In the genomic region with DNA sequence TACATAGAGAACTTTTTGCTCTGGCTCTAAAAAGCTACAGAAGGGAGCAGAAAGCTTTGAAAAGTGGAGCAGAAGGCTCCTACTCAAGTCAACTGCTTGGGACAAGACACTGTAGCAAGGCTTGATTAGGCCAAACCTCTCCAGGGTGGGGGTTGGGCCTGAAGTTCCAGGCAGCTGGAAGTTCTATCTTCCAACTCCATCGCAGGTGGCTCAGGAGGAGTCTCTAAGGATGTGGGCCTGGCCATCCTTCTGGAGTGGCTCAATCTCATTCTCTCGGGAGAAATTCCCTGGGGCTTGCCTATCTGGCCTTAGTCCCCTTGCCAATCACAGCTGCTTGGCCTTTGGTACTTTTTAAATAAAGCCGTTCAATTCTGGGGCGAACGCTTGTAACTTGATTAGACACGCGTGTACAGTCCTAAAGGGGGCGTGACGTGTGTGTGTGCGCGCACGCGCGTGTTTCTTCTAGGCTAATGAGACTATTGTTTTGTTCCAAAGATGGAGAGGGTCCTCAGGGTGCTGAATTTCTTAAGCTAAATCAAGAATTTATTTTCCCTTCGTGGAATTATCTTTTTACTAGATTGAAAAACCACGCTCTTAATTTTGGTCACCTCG, we compare ENCODE assay signal across 22 mouse cellular contexts. TPM values are rescaled to one million over a fixed set of nuclear protein-coding genes. Genes with fewer than 3 reads are reported as not detected.
DNase-seq lines count a peak whose midpoint lies in the region; ATAC-seq lines count a peak whose summit lies in the region.
"Had no signal": no experiment of that assay in that cellular context is flagged by ENCODE, and none has a peak within 500 bp of the region (broad histone marks: within the 10 kb centered on the region; RNA-seq: fewer than 3 reads in every experiment).

No protein-coding gene starts in this region.

- H3K4me1 ChIP-seq in hindbrain, embryonic 11.5 days (replicated peaks; ENCODE audit: control insufficient read depth, insufficient read depth, low read length) = no peaks in the 10 kb centered on the region; the same call in 1 of the 2 replicates
- H3K4me1 ChIP-seq in hindbrain, embryonic 10.5 days (replicated peaks) = peaks cover 13% of the 10 kb centered on the region
- H3K4me1 ChIP-seq in embryonic facial prominence, embryonic 13.5 days = peaks cover 30% of the 10 kb centered on the region
- H3K4me1 ChIP-seq in hindbrain, embryonic 14.5 days (replicated peaks; ENCODE audit: control insufficient read depth, insufficient read depth, low read length) = 0 out of 2 replicates have a peak, but pooled peaks cover 4% of the 10 kb centered on the region
- peaks cover 9% of the 10 kb centered on the region; the same call in 1 of the 2 replicates for H3K4me1 ChIP-seq in neural tube, embryonic 12.5 days
- H3K4me1 ChIP-seq: heart, embryonic 15.5 days; megakaryocyte, embryonic 14.5 days had no signal

- H3K27ac ChIP-seq in hindbrain, embryonic 11.5 days (ENCODE audit: low read depth, low read length) = no peak overlapping the region
- H3K27ac ChIP-seq in hindbrain, embryonic 10.5 days = no peak overlapping the region
- H3K27ac ChIP-seq in embryonic facial prominence, embryonic 13.5 days = peak overlapping the region; percentile 5
- no peak overlapping the region for H3K27ac ChIP-seq in hindbrain, embryonic 14.5 days
- no peak overlapping the region for H3K27ac ChIP-seq in neural tube, embryonic 12.5 days
- H3K27ac ChIP-seq: forebrain, embryonic 15.5 days; heart, embryonic 15.5 days had no signal

- H3K27me3 ChIP-seq in hindbrain, embryonic 11.5 days (ENCODE audit: control insufficient read depth, insufficient read depth, low read length) = peaks cover 23% of the 10 kb centered on the region
- peaks cover 46% of the 10 kb centered on the region for H3K27me3 ChIP-seq in hindbrain, embryonic 10.5 days (ENCODE audit: insufficient read depth, poor library complexity, severe bottlenecking)
- H3K27me3 ChIP-seq in embryonic facial prominence, embryonic 13.5 days = peaks cover 38% of the 10 kb centered on the region
- H3K27me3 ChIP-seq in hindbrain, embryonic 14.5 days (ENCODE audit: control insufficient read depth, insufficient read depth, low read length) = peaks cover 30% of the 10 kb centered on the region
- H3K27me3 ChIP-seq in neural tube, embryonic 12.5 days (replicated peaks) = peaks cover 37% of the 10 kb centered on the region

- no peak overlapping the region for H3K9ac ChIP-seq in hindbrain, embryonic 11.5 days (ENCODE audit: low read depth, low read length)
- H3K9ac ChIP-seq in embryonic facial prominence, embryonic 13.5 days = no peak overlapping the region
- no peak overlapping the region for H3K9ac ChIP-seq in hindbrain, embryonic 14.5 days
- H3K9ac ChIP-seq in neural tube, embryonic 12.5 days = no peak overlapping the region
- H3K9ac ChIP-seq: forebrain, embryonic 15.5 days; heart, embryonic 15.5 days; liver, postnatal 0 days had no signal

- no peaks in the 10 kb centered on the region for H3K9me3 ChIP-seq in hindbrain, embryonic 11.5 days (ENCODE audit: control insufficient read depth, low read length)
- no peaks in the 10 kb centered on the region for H3K9me3 ChIP-seq in hindbrain, embryonic 10.5 days
- H3K9me3 ChIP-seq in embryonic facial prominence, embryonic 13.5 days = no peaks in the 10 kb centered on the region
- H3K9me3 ChIP-seq in hindbrain, embryonic 14.5 days (ENCODE audit: control insufficient read depth, low read length) = no peaks in the 10 kb centered on the region
- no peaks in the 10 kb centered on the region for H3K9me3 ChIP-seq in neural tube, embryonic 12.5 days
- H3K9me3 ChIP-seq: forebrain, embryonic 15.5 days; heart, embryonic 15.5 days; megakaryocyte, embryonic 14.5 days had no signal

- peak; percentile 59 for ATAC-seq in hindbrain, embryonic 11.5 days (ENCODE audit: low FRiP score)
- ATAC-seq in embryonic facial prominence, embryonic 13.5 days (ENCODE audit: insufficient number of reproducible peaks, insufficient read depth, low FRiP score, low TSS enrichment, low read depth) = no peak
- ATAC-seq in hindbrain, embryonic 14.5 days (ENCODE audit: low FRiP score) = no peak
- ATAC-seq in neural tube, embryonic 12.5 days (ENCODE audit: low FRiP score, low read depth) = peak; percentile 68
- ATAC-seq: forebrain, embryonic 15.5 days; intestine, postnatal 0 days; liver, postnatal 0 days had no signal

- no peak overlapping the region for H3K4me2 ChIP-seq in hindbrain, embryonic 11.5 days (replicated peaks; ENCODE audit: low read depth, low read length)
- H3K4me2 ChIP-seq in embryonic facial prominence, embryonic 13.5 days = peak overlapping the region; percentile 49
- peak overlapping the region; percentile 33 for H3K4me2 ChIP-seq in hindbrain, embryonic 14.5 days (replicated peaks)
- H3K4me2 ChIP-seq in neural tube, embryonic 12.5 days (replicated peaks) = peak overlapping the region; percentile 12; the same call in 1 of the 2 replicates
- H3K4me2 ChIP-seq: forebrain, embryonic 15.5 days; heart, embryonic 15.5 days had no signal

- no peak for DNase-seq in hindbrain, embryonic 11.5 days (ENCODE audit: low spot score)
- no peak for DNase-seq in hindbrain, embryonic 10.5 days (ENCODE audit: low spot score)
- no peak for DNase-seq in hindbrain, embryonic 14.5 days (ENCODE audit: low spot score)
- DNase-seq in cerebellum, postnatal 25 days = no peak
- DNase-seq in frontal cortex, postnatal 36 days (ENCODE audit: low spot score in 2 of 2) = no peak
- DNase-seq: adrenal gland, postnatal 36 days; cerebellum, adult 11-12 months; cerebellum, postnatal 14 days; gastrocnemius, postnatal 25 days; liver, postnatal 0 days; thymus, postnatal 25 days had no signal

- no peaks in the 10 kb centered on the region for H3K36me3 ChIP-seq in hindbrain, embryonic 11.5 days (ENCODE audit: control insufficient read depth, insufficient read depth, low read length)
- no peaks in the 10 kb centered on the region for H3K36me3 ChIP-seq in hindbrain, embryonic 10.5 days
- H3K36me3 ChIP-seq in embryonic facial prominence, embryonic 13.5 days = no peaks in the 10 kb centered on the region
- no peaks in the 10 kb centered on the region for H3K36me3 ChIP-seq in hindbrain, embryonic 14.5 days (replicated peaks; ENCODE audit: control insufficient read depth, insufficient read depth)
- H3K36me3 ChIP-seq in neural tube, embryonic 12.5 days = no peaks in the 10 kb centered on the region
- H3K36me3 ChIP-seq: forebrain, embryonic 15.5 days; G1E; heart, embryonic 15.5 days had no signal

- WGBS in hindbrain, embryonic 11.5 days = 67% methylated on average over 17 of the region's 17 CpGs
- 60% methylated on average over 17 of the region's 17 CpGs for WGBS in hindbrain, embryonic 10.5 days
- WGBS in embryonic facial prominence, embryonic 13.5 days = 38% methylated on average over 17 of the region's 17 CpGs
- WGBS in hindbrain, embryonic 14.5 days = 49% methylated on average over 17 of the region's 17 CpGs
- 50% methylated on average over 17 of the region's 17 CpGs for WGBS in neural tube, embryonic 12.5 days

- no peak overlapping the region for H3K4me3 ChIP-seq in hindbrain, embryonic 11.5 days (ENCODE audit: low read depth, low read length)
- H3K4me3 ChIP-seq in hindbrain, embryonic 10.5 days = no peak overlapping the region
- H3K4me3 ChIP-seq in embryonic facial prominence, embryonic 13.5 days = peak overlapping the region; percentile 9; the same call in 1 of the 2 replicates
- no peak overlapping the region for H3K4me3 ChIP-seq in hindbrain, embryonic 14.5 days (replicated peaks; ENCODE audit: low read length)
- no peak overlapping the region for H3K4me3 ChIP-seq in neural tube, embryonic 12.5 days
- H3K4me3 ChIP-seq: forebrain, embryonic 15.5 days; heart, embryonic 15.5 days; megakaryocyte, embryonic 14.5 days; myocyte had no signal

RNA-seq across cellular contexts. Expression of a gene that starts 9.3 kb away (rescaled TPM):
- polyA plus RNA-seq in hindbrain, embryonic 11.5 days (2014; fragmentation: Nextera tagmentation; extraction: Ambion mirVana) = 1.2 and 2.7 TPM in 2 replicates
- 2.8 TPM in 2 replicates for polyA plus RNA-seq in hindbrain, embryonic 10.5 days (2016; fragmentation: Nextera tagmentation; extraction: Ambion mirVana)
- 58.2 and 61.9 TPM in 2 replicates for polyA plus RNA-seq in embryonic facial prominence, embryonic 13.5 days (2015; fragmentation: Nextera tagmentation; extraction: Ambion mirVana)
- 0.35 TPM in 1 of 2 replicates, not detected in the other for polyA plus RNA-seq in hindbrain, embryonic 14.5 days (2014; fragmentation: Nextera tagmentation; extraction: Ambion mirVana)
- polyA plus RNA-seq in neural tube, embryonic 12.5 days (2016; fragmentation: Nextera tagmentation; extraction: Ambion mirVana) = 0.43 and 0.54 TPM in 2 replicates
- polyA plus RNA-seq: G1E; intestine, postnatal 0 days; large intestine, adult 2 months; liver, adult 2 months; liver, postnatal 0 days; myocyte; small intestine, adult 2 months had no signal

Comparison
In these comparisons a context has a peak if more than half of its experiments do, and no peak if none do; other contexts are left out.
1. ATAC-seq: peak in hindbrain, embryonic 11.5 days (single experiment) and neural tube, embryonic 12.5 days (single experiment); none in embryonic facial prominence, embryonic 13.5 days (single experiment) and hindbrain, embryonic 14.5 days (single experiment).
2. RNA of a gene that starts 9.3 kb away (polyA plus RNA-seq): 58.2 to 61.9 TPM in embryonic facial prominence, embryonic 13.5 days; 2.8 TPM in hindbrain, embryonic 10.5 days, 1.2 to 2.7 TPM in hindbrain, embryonic 11.5 days, 0.43 to 0.54 TPM in neural tube, embryonic 12.5 days and 0.35 TPM in hindbrain, embryonic 14.5 days; every median in the first group is over 10 times any median in the second.